Mouse (Mus musculus): ENCODE measurements around the gene Scube1. TPM values are rescaled to one million over a fixed set of nuclear protein-coding genes. Genes with fewer than 3 reads are reported as not detected.

The Scube1 gene
- polyA plus RNA-seq, 2 experiments, result 13.9 to 31.2 TPM

GRCm38 (mm10) chr15:83635251-83635650 is 89.6 kb downstream of the Scube1 start:
- ATAC-seq (ENCODE audit: low FRiP score, low read depth) (no peak), DNase-seq (ENCODE audit: low spot score) (no peak)
- Histone ChIP-seq H3K4me1 (ENCODE audit: control insufficient read depth, insufficient read depth, low read length) (peaks cover 13% of the 10 kb centered on the region), H3K4me3 (replicated peaks; ENCODE audit: low read length) (no peak overlapping the region), H3K9me3 (ENCODE audit: control insufficient read depth, low read length) (no peaks in the 10 kb centered on the region), H3K4me2 (replicated peaks; ENCODE audit: low read depth, low read length, severe bottlenecking) (no peak overlapping the region), H3K36me3 (ENCODE audit: control insufficient read depth, insufficient read depth, low read length) (no peaks in the 10 kb centered on the region; the same call in 1 of the 2 replicates), H3K27me3 (ENCODE audit: control insufficient read depth, insufficient read depth, low read length) (no peaks in the 10 kb centered on the region), H3K9ac (ENCODE audit: low read depth, low read length, severe bottlenecking) (no peak overlapping the region), H3K27ac (replicated peaks; ENCODE audit: low read depth, low read length) (no peak overlapping the region)
- no peak for TF ChIP-seq POLR2A (IDR thresholded peaks at IDR 0.05; ENCODE audit: borderline replicate concordance, extremely low read depth, insufficient read depth, insufficient read length)
- WGBS, result 70% methylated on average over 3 of the region's 3 CpGs

GRCm38 (mm10) chr15:83634076-83634475 is 90.7 kb downstream of the Scube1 start:
- ATAC-seq (ENCODE audit: low FRiP score, low read depth) (no peak), DNase-seq (ENCODE audit: low spot score) (no peak)
- 8% methylated on average over 1 of the region's 1 CpGs for WGBS
- peaks cover 2% of the 10 kb centered on the region; the same call in 1 of the 2 replicates for H3K4me1 ChIP-seq (ENCODE audit: control insufficient read depth, insufficient read depth, low read length)
- no peak overlapping the region for H3K4me2 ChIP-seq (replicated peaks; ENCODE audit: low read depth, low read length, severe bottlenecking)
- no peak overlapping the region for H3K4me3 ChIP-seq (replicated peaks; ENCODE audit: low read length)
- H3K27ac ChIP-seq (replicated peaks; ENCODE audit: low read depth, low read length), result no peak overlapping the region
- H3K36me3 ChIP-seq (ENCODE audit: control insufficient read depth, insufficient read depth, low read length), result no peaks in the 10 kb centered on the region; the same call in none of the 2 replicates
- 0 out of 2 replicates have a peak, but pooled peaks cover 5% of the 10 kb centered on the region for H3K9me3 ChIP-seq (ENCODE audit: control insufficient read depth, low read length)
- no peak overlapping the region for H3K9ac ChIP-seq (ENCODE audit: low read depth, low read length, severe bottlenecking)
- no peak for TF ChIP-seq POLR2A (IDR thresholded peaks at IDR 0.05; ENCODE audit: borderline replicate concordance, extremely low read depth, insufficient read depth, insufficient read length)
- no peaks in the 10 kb centered on the region for H3K27me3 ChIP-seq (ENCODE audit: control insufficient read depth, insufficient read depth, low read length)

GRCm38 (mm10) chr15:83631071-83631470 is 93.8 kb downstream of the Scube1 start:
- no peak overlapping the region for H3K9ac ChIP-seq (ENCODE audit: low read depth, low read length, severe bottlenecking)
- no peak for ATAC-seq (ENCODE audit: low FRiP score, low read depth)

GRCm38 (mm10) chr15:83629716-83630115 is 95.1 kb downstream of the Scube1 start:
- Histone ChIP-seq H3K4me2 (replicated peaks; ENCODE audit: low read depth, low read length, severe bottlenecking) (no peak overlapping the region), H3K4me3 (replicated peaks; ENCODE audit: low read length) (no peak overlapping the region), H3K4me1 (ENCODE audit: control insufficient read depth, insufficient read depth, low read length) (no peaks in the 10 kb centered on the region), H3K36me3 (ENCODE audit: control insufficient read depth, insufficient read depth, low read length) (no peaks in the 10 kb centered on the region; the same call in none of the 2 replicates), H3K27ac (replicated peaks; ENCODE audit: low read depth, low read length) (no peak overlapping the region), H3K27me3 (ENCODE audit: control insufficient read depth, insufficient read depth, low read length) (no peaks in the 10 kb centered on the region), H3K9ac (ENCODE audit: low read depth, low read length, severe bottlenecking) (no peak overlapping the region), H3K9me3 (ENCODE audit: control insufficient read depth, low read length) (0 out of 2 replicates have a peak, but pooled peaks cover 5% of the 10 kb centered on the region)
- DNase-seq (ENCODE audit: low spot score) (no peak), ATAC-seq (ENCODE audit: low FRiP score, low read depth) (no peak)
- WGBS, result 73% methylated on average over 3 of the region's 3 CpGs
- no peak for TF ChIP-seq POLR2A (IDR thresholded peaks at IDR 0.05; ENCODE audit: borderline replicate concordance, extremely low read depth, insufficient read depth, insufficient read length)

More at GRCm38 (mm10) chr15:83631071-83631470, 93.8 kb downstream of the Scube1 start:
- 0 out of 2 replicates have a peak, but pooled peaks cover 5% of the 10 kb centered on the region for H3K9me3 ChIP-seq (ENCODE audit: control insufficient read depth, low read length)
- H3K27ac ChIP-seq (replicated peaks; ENCODE audit: low read depth, low read length), result no peak overlapping the region
- TF ChIP-seq POLR2A (IDR thresholded peaks at IDR 0.05; ENCODE audit: borderline replicate concordance, extremely low read depth, insufficient read depth, insufficient read length), result no peak
- no peak overlapping the region for H3K4me3 ChIP-seq (replicated peaks; ENCODE audit: low read length)
- H3K36me3 ChIP-seq (ENCODE audit: control insufficient read depth, insufficient read depth, low read length), result no peaks in the 10 kb centered on the region; the same call in none of the 2 replicates
- no peak for DNase-seq (ENCODE audit: low spot score)
- no peak overlapping the region for H3K4me2 ChIP-seq (replicated peaks; ENCODE audit: low read depth, low read length, severe bottlenecking)
- no peaks in the 10 kb centered on the region for H3K4me1 ChIP-seq (ENCODE audit: control insufficient read depth, insufficient read depth, low read length)
- 60% methylated on average over 7 of the region's 7 CpGs for WGBS
- H3K27me3 ChIP-seq (ENCODE audit: control insufficient read depth, insufficient read depth, low read length), result no peaks in the 10 kb centered on the region

- Histone ChIP-seq H3K9me3 (ENCODE audit: control insufficient read depth, low read length) (0 out of 2 replicates have a peak, but pooled peaks cover 5% of the 10 kb centered on the region), H3K4me3 (replicated peaks; ENCODE audit: low read length) (no peak overlapping the region), H3K4me1 (ENCODE audit: control insufficient read depth, insufficient read depth, low read length) (no peaks in the 10 kb centered on the region), H3K4me2 (replicated peaks; ENCODE audit: low read depth, low read length, severe bottlenecking) (no peak overlapping the region), H3K9ac (ENCODE audit: low read depth, low read length, severe bottlenecking) (no peak overlapping the region), H3K36me3 (ENCODE audit: control insufficient read depth, insufficient read depth, low read length) (no peaks in the 10 kb centered on the region; the same call in 1 of the 2 replicates), H3K27me3 (ENCODE audit: control insufficient read depth, insufficient read depth, low read length) (no peaks in the 10 kb centered on the region), H3K27ac (replicated peaks; ENCODE audit: low read depth, low read length) (no peak overlapping the region)
- no peak for DNase-seq (ENCODE audit: low spot score)
- TF ChIP-seq POLR2A (IDR thresholded peaks at IDR 0.05; ENCODE audit: borderline replicate concordance, extremely low read depth, insufficient read depth, insufficient read length), result no peak
- 92% methylated on average over 2 of the region's 2 CpGs for WGBS
- ATAC-seq (ENCODE audit: low FRiP score, low read depth), result no peak
These were observed 98.6 kb downstream of the Scube1 start for GRCm38 (mm10) chr15:83626142-83626645.

Measured in limb, embryonic 14.5 days (tissue).